Mouse (Mus musculus) intestine, embryonic 15.5 days (tissue): ENCODE data around the gene Plekhh1. TPM values are rescaled to one million over a fixed set of nuclear protein-coding genes. Genes with fewer than 3 reads are reported as not detected.

Experiments used
- ATAC-seq: fragments of 200-750 bp; cut with Nextera tagmentation; 2 replicates; pipeline ENCODE4 v1.8.0; 2017; ENCODE audit warnings: moderate TSS enrichment, moderate library complexity
- H3K27ac ChIP-seq: fragments of 300-500 bp; sonication (generic); 2 replicates; pipeline ENCODE4 v1.5.1; 2015; ENCODE audit warnings: mild to moderate bottlenecking, inconsistent platforms
- H3K27me3 ChIP-seq: fragments of 300-500 bp; sonication (generic); replicated peaks from 2 replicates; pipeline ENCODE4 v1.6.1; 2015; ENCODE audit warnings: inconsistent platforms
- H3K36me3 ChIP-seq: fragments of 300-500 bp; sonication (generic); 2 replicates; pipeline ENCODE4 v1.6.1; 2015; ENCODE audit warnings: inconsistent platforms
- H3K4me1 ChIP-seq: fragments of 300-500 bp; sonication (generic); replicated peaks from 2 replicates; pipeline ENCODE4 v1.6.1; 2015; ENCODE audit warnings: inconsistent platforms
- H3K4me2 ChIP-seq: fragments of 300-500 bp; sonication (generic); replicated peaks from 2 replicates; pipeline ENCODE4 v1.6.1; 2015; ENCODE audit warnings: mild to moderate bottlenecking, inconsistent platforms
- H3K4me3 ChIP-seq: fragments of 300-500 bp; sonication (generic); replicated peaks from 2 replicates; pipeline ENCODE4 v1.5.1; 2015; ENCODE audit warnings: inconsistent platforms
- H3K9ac ChIP-seq: fragments of 300-500 bp; sonication (generic); 2 replicates; pipeline ENCODE4 v1.6.1; 2015; ENCODE audit warnings: inconsistent platforms
- H3K9me3 ChIP-seq: fragments of 300-500 bp; sonication (generic); 2 replicates; pipeline ENCODE4 v1.6.1; 2016; ENCODE audit warnings: inconsistent platforms
- WGBS: fragments of 180-500 bp; shearing (Covaris S2); methylation state at CpG from one replicate; pipeline ENCODE4 v1.1.7; 2015; 5-methylcytosine and 5-hydroxymethylcytosine counted together
- polyA plus RNA-seq: library from polyadenylated mRNA; unstranded; fragments of >200 nt; fragmentation: Nextera tagmentation; extraction: Ambion mirVana; gene quantifications from 2 replicates; pipeline ENCODE4 v1.2.1, GENCODE M21; 2015

Plekhh1 gene
- polyA plus RNA-seq, 1 experiment from 2014 or later, result 6.8 TPM

- ATAC-seq, result peak; percentile 68; the same call in 1 of the 2 replicates
- H3K36me3 ChIP-seq, result peaks cover 9% of the 10 kb centered on the region
- no peak overlapping the region for H3K27ac ChIP-seq
- H3K9me3 ChIP-seq, result no peaks in the 10 kb centered on the region
- H3K27me3 ChIP-seq, result no peaks in the 10 kb centered on the region
- H3K4me1 ChIP-seq, result 0 out of 2 replicates have a peak, but pooled peaks cover 2% of the 10 kb centered on the region
- H3K4me3 ChIP-seq, result no peak overlapping the region
- H3K9ac ChIP-seq, result no peak overlapping the region
- no peak overlapping the region for H3K4me2 ChIP-seq
- WGBS, result 86% methylated on average over 9 of the region's 9 CpGs
These were observed 31.2 kb downstream of the Plekhh1 start for GRCm38 (mm10) chr12:79060134-79060533.

GRCm38 (mm10) chr12:79060766-79061652 is 32.0 kb downstream of the Plekhh1 start:
- Histone ChIP-seq H3K36me3 (peaks cover 9% of the 10 kb centered on the region), H3K4me2 (no peak overlapping the region), H3K27me3 (no peaks in the 10 kb centered on the region), H3K9me3 (no peaks in the 10 kb centered on the region), H3K9ac (no peak overlapping the region), H3K27ac (no peak overlapping the region; the same call in 1 of the 2 replicates), H3K4me1 (0 out of 2 replicates have a peak, but pooled peaks cover 2% of the 10 kb centered on the region), H3K4me3 (no peak overlapping the region)
- ATAC-seq, result no peak
- 74% methylated on average over 7 of the region's 7 CpGs for WGBS

GRCm38 (mm10) chr12:79064451-79064850 is 35.5 kb downstream of the Plekhh1 start:
- no peak overlapping the region for H3K4me3 ChIP-seq
- no peaks in the 10 kb centered on the region for H3K9me3 ChIP-seq
- H3K27ac ChIP-seq, result no peak overlapping the region
- WGBS, result 83% methylated on average over 13 of the region's 13 CpGs
- H3K9ac ChIP-seq, result no peak overlapping the region
- no peaks in the 10 kb centered on the region for H3K27me3 ChIP-seq
- no peak overlapping the region for H3K4me2 ChIP-seq
- ATAC-seq, result no peak
- 0 out of 2 replicates have a peak, but pooled peaks cover 2% of the 10 kb centered on the region for H3K4me1 ChIP-seq
- peaks cover 13% of the 10 kb centered on the region; the same call in 1 of the 2 replicates for H3K36me3 ChIP-seq

- no peaks in the 10 kb centered on the region for H3K27me3 ChIP-seq
- no peak overlapping the region for H3K9ac ChIP-seq
- no peaks in the 10 kb centered on the region for H3K4me1 ChIP-seq
- no peak overlapping the region for H3K4me3 ChIP-seq
- H3K4me2 ChIP-seq, result no peak overlapping the region
- no peak for ATAC-seq
- H3K9me3 ChIP-seq, result no peaks in the 10 kb centered on the region
- H3K36me3 ChIP-seq, result peaks cover 16% of the 10 kb centered on the region; the same call in 1 of the 2 replicates
- H3K27ac ChIP-seq, result no peak overlapping the region
- 77% methylated on average over 9 of the region's 9 CpGs for WGBS
These were observed 37.5 kb downstream of the Plekhh1 start for GRCm38 (mm10) chr12:79066431-79066830.

- Histone ChIP-seq H3K4me2 (no peak overlapping the region), H3K4me1 (no peaks in the 10 kb centered on the region), H3K27ac (no peak overlapping the region), H3K9me3 (no peaks in the 10 kb centered on the region), H3K4me3 (no peak overlapping the region), H3K27me3 (no peaks in the 10 kb centered on the region), H3K9ac (no peak overlapping the region), H3K36me3 (peaks cover 16% of the 10 kb centered on the region; the same call in 1 of the 2 replicates)
- no peak for ATAC-seq
- WGBS, result 85% methylated on average over 5 of the region's 5 CpGs
These were observed 38.6 kb downstream of the Plekhh1 start for GRCm38 (mm10) chr12:79067526-79067925.

GRCm38 (mm10) chr12:79068306-79068705 is 39.3 kb downstream of the Plekhh1 start:
- ATAC-seq, result no peak
- Histone ChIP-seq H3K4me3 (no peak overlapping the region), H3K27ac (no peak overlapping the region), H3K4me1 (peaks cover 1% of the 10 kb centered on the region; the same call in 1 of the 2 replicates), H3K9me3 (no peaks in the 10 kb centered on the region), H3K9ac (no peak overlapping the region), H3K36me3 (peaks cover 16% of the 10 kb centered on the region; the same call in 1 of the 2 replicates), H3K27me3 (no peaks in the 10 kb centered on the region), H3K4me2 (no peak overlapping the region)
- 93% methylated on average over 11 of the region's 11 CpGs for WGBS

GRCm38 (mm10) chr12:79069187-79069608 is 40.2 kb downstream of the Plekhh1 start:
- H3K9me3 ChIP-seq, result no peaks in the 10 kb centered on the region
- peaks cover 3% of the 10 kb centered on the region; the same call in 1 of the 2 replicates for H3K4me1 ChIP-seq
- H3K27me3 ChIP-seq, result no peaks in the 10 kb centered on the region
- 86% methylated on average over 6 of the region's 6 CpGs for WGBS
- ATAC-seq, result no peak
- no peak overlapping the region for H3K4me2 ChIP-seq
- H3K9ac ChIP-seq, result no peak overlapping the region
- H3K4me3 ChIP-seq, result no peak overlapping the region
- peaks cover 17% of the 10 kb centered on the region for H3K36me3 ChIP-seq
- H3K27ac ChIP-seq, result no peak overlapping the region

DNA sequence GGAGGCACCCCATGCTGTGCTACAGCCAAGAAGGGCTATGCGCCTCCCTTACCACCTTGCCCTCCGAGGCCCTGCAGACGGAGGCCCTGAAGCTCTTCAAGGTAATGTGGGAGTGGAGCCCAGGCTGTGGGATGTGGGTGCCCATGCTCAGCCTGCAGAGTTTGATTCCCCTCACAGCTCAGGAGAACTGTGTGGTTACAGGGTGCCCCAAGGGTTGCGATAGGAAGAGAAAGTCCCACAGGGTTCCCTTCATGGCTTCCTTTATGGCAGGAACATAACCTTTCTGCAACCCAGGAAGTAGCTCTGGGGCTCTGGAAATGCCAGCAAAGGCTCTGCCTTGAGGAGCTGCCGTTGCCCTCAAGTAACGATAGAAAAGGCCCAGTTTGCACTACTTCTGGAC is 41.0 kb downstream of the Plekhh1 start:
- ATAC-seq, result no peak
- H3K4me2 ChIP-seq, result no peak overlapping the region

DNA sequence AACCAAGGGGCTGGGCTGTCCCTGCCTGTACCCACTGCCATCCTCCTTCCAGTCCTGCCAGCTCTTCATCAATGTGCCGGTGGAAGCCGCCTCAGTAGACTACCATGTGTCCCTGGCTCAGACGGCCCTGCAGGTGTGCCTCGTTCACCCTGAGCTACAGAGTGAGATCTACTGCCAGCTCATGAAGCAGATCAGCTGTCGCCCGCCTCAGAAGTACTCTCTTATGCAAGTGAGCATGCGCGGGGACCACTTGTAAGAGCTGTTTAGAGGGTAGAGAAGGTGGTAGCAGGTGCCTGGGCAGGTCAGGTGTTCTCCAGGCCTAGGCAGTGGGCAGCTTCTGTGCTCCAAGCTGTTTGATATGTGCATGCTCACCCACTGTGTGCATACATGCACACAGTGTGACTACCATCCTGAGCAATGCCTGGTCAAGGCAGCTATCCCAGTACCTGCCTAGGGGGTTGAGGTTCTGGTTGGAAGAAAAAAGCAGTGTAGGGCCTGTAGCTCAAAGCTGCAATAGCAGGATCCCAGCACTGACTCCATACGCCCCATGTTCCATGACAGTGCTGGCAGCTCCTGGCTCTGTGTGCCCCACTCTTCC is 41.9 kb downstream of the Plekhh1 start:
- Histone ChIP-seq H3K9ac (no peak overlapping the region), H3K27me3 (no peaks in the 10 kb centered on the region), H3K4me1 (peaks cover 3% of the 10 kb centered on the region; the same call in 1 of the 2 replicates), H3K9me3 (no peaks in the 10 kb centered on the region), H3K4me3 (no peak overlapping the region), H3K36me3 (peaks cover 25% of the 10 kb centered on the region), H3K27ac (no peak overlapping the region), H3K4me2 (no peak overlapping the region)
- WGBS, result 92% methylated on average over 9 of the region's 9 CpGs
- no peak for ATAC-seq

More for the DNA sequence above, 41.0 kb downstream of the Plekhh1 start:
- Histone ChIP-seq H3K9ac (no peak overlapping the region), H3K36me3 (peaks cover 19% of the 10 kb centered on the region), H3K4me1 (peaks cover 3% of the 10 kb centered on the region; the same call in 1 of the 2 replicates), H3K9me3 (no peaks in the 10 kb centered on the region), H3K27ac (no peak overlapping the region), H3K27me3 (no peaks in the 10 kb centered on the region), H3K4me3 (no peak overlapping the region)
- 90% methylated on average over 6 of the region's 6 CpGs for WGBS

DNA sequence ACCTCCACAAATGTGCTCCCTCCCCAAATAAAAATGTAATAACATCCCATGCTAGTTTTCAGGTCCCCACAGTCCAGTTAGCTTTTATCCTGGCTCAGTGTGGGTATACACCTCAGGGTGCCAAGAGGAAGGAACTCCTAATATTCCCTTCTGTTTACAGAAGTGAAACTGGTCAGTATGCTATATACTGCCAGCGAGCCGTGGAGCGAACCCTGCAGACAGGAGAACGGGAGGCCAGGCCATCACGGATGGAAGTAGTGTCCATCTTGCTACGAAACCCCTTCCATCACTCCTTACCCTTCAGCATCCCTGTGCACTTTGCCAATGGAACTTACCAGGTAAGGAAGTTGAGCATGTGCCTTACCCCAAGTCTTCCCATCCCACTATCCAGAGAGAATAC is 43.6 kb downstream of the Plekhh1 start:
- H3K9ac ChIP-seq, result no peak overlapping the region
- H3K4me3 ChIP-seq, result no peak overlapping the region
- 92% methylated on average over 6 of the region's 6 CpGs for WGBS
- H3K36me3 ChIP-seq, result peaks cover 28% of the 10 kb centered on the region
- no peaks in the 10 kb centered on the region for H3K27me3 ChIP-seq
- peaks cover 3% of the 10 kb centered on the region; the same call in 1 of the 2 replicates for H3K4me1 ChIP-seq
- H3K9me3 ChIP-seq, result no peaks in the 10 kb centered on the region
- no peak overlapping the region for H3K27ac ChIP-seq
- H3K4me2 ChIP-seq, result no peak overlapping the region
- ATAC-seq, result no peak

- peaks cover 29% of the 10 kb centered on the region for H3K36me3 ChIP-seq
- WGBS, result 82% methylated on average over 6 of the region's 6 CpGs
These were observed 44.4 kb downstream of the Plekhh1 start for GRCm38 (mm10) chr12:79073362-79073761.

DNA sequence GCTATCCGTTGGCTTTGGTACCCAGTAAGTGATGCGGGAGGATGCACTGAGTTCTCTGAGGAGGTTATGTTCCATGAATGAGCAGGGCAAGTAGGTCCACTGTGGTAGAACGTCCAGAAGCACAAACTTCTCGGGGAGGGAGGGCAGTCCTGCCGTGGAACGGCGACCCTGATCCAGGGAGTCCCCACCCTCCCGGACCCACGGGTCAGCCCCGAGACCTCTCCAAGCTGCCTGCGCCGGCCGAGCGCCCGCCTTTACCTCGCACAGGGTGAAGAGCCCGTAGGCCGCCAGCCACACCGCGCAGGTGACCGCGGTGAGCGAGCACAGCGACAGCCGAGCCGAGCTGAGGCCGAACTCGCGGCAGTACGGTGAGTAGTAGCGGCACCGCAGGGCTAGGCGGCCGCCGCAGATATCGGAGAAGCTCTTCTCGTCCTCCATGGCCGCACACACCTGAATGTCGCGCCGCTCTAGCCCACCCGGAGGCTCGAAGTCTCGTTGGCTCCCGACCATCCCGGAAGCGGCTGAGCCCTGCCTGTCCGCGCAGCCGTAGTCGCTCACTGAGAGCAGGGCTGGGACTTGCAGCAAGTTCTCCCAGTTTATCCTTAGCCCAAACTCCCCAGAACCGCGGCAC is 60.3 kb downstream of the Plekhh1 start, which contains the start of gene Pigh:
Gene Pigh (minus strand): TSS at position 470 of the 631 bp plus-strand sequence.
- no peaks in the 10 kb centered on the region for H3K9me3 ChIP-seq
- H3K4me1 ChIP-seq, result no peaks in the 10 kb centered on the region
- under 1% methylated on average over 53 of the region's 53 CpGs for WGBS
- H3K27ac ChIP-seq, result peak within 1 kb of the TSS; percentile 58; the same call in 1 of the 2 replicates
- peak within 1 kb of the TSS; percentile 84 for H3K9ac ChIP-seq
- H3K27me3 ChIP-seq, result no peaks in the 10 kb centered on the region
- ATAC-seq, result peak; percentile 98
- no peaks in the 10 kb centered on the region for H3K36me3 ChIP-seq
- peak within 1 kb of the TSS; percentile 95 for H3K4me3 ChIP-seq
- H3K4me2 ChIP-seq, result peak within 1 kb of the TSS; percentile 73

More at GRCm38 (mm10) chr12:79073362-79073761, 44.4 kb downstream of the Plekhh1 start:
- peak; percentile 45; the same call in 1 of the 2 replicates for ATAC-seq
- no peak overlapping the region for H3K9ac ChIP-seq
- H3K4me1 ChIP-seq, result peaks cover 3% of the 10 kb centered on the region; the same call in 1 of the 2 replicates
- H3K4me3 ChIP-seq, result no peak overlapping the region
- H3K9me3 ChIP-seq, result no peaks in the 10 kb centered on the region
- H3K4me2 ChIP-seq, result no peak overlapping the region
- H3K27ac ChIP-seq, result no peak overlapping the region
- H3K27me3 ChIP-seq, result no peaks in the 10 kb centered on the region
